Mouse (Mus musculus) olfactory bulb, adult 2 months (tissue): ENCODE results near the gene Atg4d.

Source experiments
- CTCF ChIP-seq: fragments of 200-500 bp; IDR thresholded peaks from 2 replicates; pipeline ENCODE4 v1.5.1; 2012; ENCODE audit warnings: low read depth, mild to moderate bottlenecking, low read length, moderate library complexity; ENCODE audit not compliant: insufficient read depth
- POLR2A ChIP-seq: fragments of 200-500 bp; IDR thresholded peaks from 2 replicates; pipeline ENCODE4 v1.6.1; 2012; ENCODE audit warnings: mild to moderate bottlenecking, low read depth, low read length, moderate library complexity; ENCODE audit not compliant: insufficient read depth

DNA sequence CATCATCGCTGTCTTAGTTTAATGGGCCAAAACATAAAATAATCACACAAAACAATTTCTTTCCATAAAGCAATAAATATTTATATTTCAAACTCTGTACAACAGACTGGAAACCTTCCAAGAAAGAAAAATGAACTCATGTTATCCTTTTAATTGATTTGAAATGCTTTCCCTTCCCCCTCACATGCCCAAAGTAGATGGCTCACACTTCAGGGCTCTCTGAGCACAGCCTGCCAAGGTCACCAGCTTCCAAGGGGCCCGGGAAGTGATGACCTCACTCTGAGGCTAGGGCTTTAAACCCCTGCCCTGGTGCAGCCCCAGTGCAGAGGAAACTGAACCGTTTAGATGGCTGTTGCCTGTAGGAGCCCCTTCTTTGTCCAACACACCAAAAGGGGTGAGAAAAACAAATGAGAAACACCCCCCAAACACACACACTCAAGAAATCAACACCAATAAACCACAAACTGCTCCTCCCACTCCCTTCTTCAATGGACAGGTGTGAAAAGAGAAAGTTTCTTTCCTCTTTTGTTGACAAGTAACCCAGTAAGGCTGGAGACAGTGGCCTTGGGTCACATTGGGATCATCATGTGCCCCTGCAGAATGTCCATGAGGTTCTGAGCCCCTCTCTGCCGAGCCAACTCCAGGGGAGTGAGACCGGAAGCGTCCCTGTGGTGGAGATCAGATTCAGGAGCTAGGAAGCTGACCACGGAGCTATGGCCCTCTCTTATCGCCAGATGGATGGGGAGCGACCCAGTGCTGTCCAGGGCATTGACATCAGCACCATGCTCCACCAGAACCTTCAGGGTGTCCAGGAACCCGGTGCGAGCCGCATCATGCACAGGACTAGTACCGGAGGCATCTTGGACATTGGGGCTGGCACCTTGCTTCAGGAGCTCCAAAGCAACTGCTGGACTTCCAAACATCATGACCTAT is 23.6 kb downstream of the Atg4d start:
- TF ChIP-seq CTCF (no peak), POLR2A (no peak)
